Mouse (Mus musculus): ENCODE data around the gene Sesn1. TPM values are rescaled to one million over a fixed set of nuclear protein-coding genes. Genes with fewer than 3 reads are reported as not detected.
"Not testable (repeated sequence)": the region's sequence is repeated elsewhere in the genome, so short reads cannot be mapped to it uniquely, and the experiment has no call there.

Gene Sesn1
- total RNA-seq, 1 experiment from 2014 or later = 48.0 TPM

DNA sequence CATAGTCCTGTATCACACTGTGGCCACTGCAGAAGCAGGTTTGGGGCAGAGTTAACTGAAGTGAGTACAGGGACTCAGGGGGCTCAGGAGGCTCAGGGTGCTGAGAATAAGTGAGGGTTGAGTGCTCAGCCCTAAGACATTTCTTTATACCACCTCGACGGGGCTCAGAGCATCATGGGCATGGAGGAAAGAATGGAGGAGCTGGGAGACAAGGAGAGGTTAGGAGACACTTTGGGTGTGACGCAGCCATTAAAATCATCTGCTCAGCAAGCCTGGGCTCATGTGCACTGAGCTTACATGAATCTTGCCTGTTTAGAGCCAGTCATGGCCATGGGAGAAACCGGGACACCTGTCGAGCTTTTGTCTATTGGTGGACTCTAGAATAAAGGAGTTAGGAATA, 10.7 kb downstream of the Sesn1 start:
- no peak for ATAC-seq (replicated peaks; ENCODE audit: low read depth, poor library complexity, severe bottlenecking)

GRCm38 (mm10) chr10:41821171-41821570, 11.4 kb downstream of the Sesn1 start:
- ATAC-seq (replicated peaks; ENCODE audit: low read depth, poor library complexity, severe bottlenecking) = no peak

DNA sequence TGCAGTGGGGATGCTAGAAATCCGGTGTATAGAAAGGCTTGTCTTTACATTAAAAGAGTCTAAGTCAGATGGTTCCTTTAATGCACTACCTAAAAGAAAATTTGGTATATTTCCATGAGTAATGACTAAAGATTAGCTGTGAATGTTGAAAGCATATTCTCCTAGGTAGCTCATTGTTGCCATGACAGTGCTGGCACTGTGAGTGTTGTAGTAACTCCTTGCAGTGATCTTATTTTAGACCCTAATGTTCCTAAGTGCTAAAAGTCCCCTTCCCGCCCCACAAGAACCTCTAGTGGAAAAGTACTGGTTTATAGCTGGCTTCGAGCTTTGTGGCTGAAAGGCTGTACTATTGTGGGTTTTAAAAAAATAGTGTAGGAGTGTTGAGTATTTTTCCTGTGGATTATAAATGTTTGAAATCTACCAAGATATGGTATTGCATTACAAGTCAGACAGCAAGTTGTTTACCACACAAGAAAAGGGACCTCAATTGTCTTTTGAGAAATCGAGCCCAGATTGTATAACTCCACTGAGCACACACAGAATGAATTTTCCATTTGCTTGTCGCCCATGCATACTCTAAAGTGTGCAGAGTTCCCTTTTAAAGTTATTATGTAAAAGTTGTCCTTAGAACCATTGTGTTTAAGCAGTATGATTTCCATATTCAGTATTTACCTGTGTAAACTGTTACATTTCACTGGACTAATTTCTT, 13.0 kb downstream of the Sesn1 start:
- ATAC-seq (replicated peaks; ENCODE audit: low read depth, poor library complexity, severe bottlenecking) = no peak

DNA sequence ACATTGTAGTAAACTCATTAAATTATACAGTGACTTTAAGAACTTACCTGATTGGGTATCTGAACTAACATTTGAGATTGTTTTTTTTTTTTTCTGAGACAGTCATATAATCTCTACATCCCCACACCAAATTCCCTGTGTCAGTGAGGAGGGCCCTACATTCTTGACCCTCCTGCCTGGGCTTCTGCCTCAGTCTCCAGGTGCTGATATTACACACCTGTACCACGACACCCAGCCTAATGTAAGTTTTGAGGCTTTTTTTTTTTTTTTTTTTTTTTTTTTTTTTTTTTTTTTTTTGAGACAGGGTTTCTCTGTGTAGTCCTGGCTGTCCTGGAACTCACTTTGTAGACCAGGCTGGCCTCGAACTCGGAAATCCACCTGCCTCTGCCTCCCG, 13.5 kb downstream of the Sesn1 start:
- ATAC-seq (replicated peaks; ENCODE audit: low read depth, poor library complexity, severe bottlenecking) = not testable (repeated sequence)

GRCm38 (mm10) chr10:41823916-41824315, 14.2 kb downstream of the Sesn1 start:
- no peak for ATAC-seq (replicated peaks; ENCODE audit: low read depth, poor library complexity, severe bottlenecking)

DNA sequence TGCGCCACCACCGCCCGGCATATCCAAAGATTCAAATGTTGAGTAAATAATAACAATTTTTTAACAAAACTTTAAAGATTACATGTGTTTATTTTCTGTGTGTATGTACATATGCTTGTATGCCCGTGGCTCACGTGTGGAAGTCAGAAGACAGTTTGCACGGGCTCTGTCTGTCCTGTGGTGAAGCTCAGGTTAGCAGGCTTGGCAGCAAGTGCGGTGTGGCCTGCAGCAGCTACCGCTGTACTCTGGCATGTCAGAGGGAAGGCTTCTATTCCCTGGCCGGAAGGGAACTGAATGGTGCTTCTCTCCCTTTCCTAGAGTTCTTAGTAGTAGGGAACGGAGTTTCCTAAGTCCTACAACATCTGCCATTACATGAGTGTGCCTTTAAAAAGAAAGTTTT, 15.3 kb downstream of the Sesn1 start:
- no peak for ATAC-seq (replicated peaks; ENCODE audit: low read depth, poor library complexity, severe bottlenecking)

DNA sequence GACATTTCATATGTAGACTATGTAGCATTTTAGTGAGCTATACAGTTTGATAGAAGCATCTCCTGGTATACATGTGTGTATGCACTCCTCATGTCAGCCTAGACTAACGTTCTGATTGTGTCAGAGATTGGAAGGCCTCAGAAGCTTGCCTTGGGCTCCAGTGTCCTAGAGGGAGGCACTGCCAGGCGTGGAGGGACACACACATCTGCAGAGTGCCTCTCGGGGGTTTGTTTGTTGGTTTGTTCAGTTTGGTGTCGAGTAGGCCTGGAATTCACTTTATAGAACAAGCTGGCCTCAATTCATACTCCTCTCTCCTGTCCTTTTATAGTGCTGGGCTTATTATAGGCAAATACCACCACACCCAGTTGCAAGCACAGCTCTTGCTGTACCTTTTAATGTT, 16.3 kb downstream of the Sesn1 start:
- no peak for ATAC-seq (replicated peaks; ENCODE audit: low read depth, poor library complexity, severe bottlenecking)

DNA sequence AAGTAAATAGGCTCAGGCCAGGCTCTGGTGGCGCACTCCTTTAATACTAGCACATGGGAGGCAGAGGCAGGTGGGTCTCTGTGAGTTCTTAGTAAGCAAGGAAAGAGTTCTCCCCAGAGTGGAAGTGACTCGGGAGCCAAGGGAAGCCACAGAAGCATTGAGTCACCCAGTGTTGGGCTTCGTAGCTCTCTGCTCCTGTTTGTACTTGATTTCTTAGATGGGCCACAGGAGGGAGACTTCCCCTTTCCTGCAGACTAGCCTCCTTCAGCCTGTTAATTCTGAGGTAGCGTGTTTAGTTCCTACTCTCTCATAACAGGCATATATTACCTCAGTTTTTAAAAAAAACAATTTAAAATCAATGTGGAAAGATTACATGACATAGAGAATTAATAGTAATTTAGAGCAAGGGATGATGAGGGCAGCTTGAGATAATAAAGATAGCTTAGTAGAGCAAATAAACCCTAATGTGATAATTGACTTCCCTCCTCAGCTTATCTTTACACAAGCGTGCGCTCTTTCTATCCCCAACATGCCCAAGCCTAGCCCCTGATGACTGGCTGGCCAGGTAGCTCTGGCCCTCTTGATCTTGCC, 16.9 kb downstream of the Sesn1 start:
- peak; percentile 68 for ATAC-seq (replicated peaks; ENCODE audit: low read depth, poor library complexity, severe bottlenecking)

DNA sequence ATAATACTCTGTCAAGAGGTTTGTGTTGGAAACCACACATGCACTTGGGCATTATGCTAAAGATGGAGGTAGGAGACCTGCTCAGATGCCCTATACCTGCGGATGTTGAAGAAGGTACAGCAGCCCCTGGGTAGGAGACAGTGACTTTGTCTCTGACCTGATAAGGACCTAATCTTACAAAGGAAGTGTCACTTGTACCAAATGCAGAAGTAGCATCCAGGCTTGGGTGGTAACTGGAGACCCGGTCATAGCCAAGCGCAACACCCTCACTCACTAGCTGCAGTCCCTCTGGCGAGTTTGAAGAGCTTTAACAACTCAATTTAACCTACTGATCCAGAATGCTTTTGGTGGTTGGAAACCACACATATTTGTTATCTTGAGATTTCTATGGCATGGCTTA, 18.0 kb downstream of the Sesn1 start:
- peak; percentile 62 for ATAC-seq (replicated peaks; ENCODE audit: low read depth, poor library complexity, severe bottlenecking)

GRCm38 (mm10) chr10:41829191-41829590, 19.5 kb downstream of the Sesn1 start:
- no peak for ATAC-seq (replicated peaks; ENCODE audit: low read depth, poor library complexity, severe bottlenecking)

DNA sequence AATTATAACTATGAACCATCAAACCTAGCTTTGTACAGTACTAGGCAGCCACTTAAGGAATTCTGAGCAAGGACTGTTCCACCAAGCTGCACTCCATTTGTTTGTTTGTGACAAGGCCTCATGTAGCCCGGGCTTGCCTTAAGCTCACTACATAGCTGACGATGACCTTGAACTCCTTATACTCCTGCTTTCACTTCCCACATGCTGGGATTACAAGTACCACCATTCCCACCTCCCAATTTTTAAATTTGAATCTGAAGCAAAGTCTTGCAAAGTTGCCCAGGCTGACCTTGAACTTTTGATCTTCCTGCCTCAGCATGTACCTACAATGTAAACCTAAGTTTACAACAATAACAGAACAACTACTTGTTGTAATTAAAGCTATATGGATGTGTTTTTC, 20.2 kb downstream of the Sesn1 start:
- ATAC-seq (replicated peaks; ENCODE audit: low read depth, poor library complexity, severe bottlenecking) = no peak

DNA sequence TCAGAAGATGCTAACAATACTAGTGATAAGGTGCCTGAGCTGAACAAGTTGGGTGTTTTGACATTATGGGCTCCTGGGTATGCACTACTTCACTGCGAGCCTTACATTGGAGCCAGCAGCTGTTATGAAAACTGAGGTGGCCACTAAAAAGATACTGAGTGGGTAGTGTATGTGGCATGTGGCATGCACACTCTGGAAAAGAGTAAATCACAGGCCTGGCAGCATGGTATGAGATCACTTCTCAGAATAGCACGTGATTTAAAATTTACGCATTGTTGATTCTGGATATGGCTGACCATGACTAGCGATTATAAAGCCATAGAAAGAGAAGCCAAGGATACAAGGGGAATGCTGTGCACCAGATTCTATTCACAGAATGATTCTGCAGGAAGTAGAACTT, 20.7 kb downstream of the Sesn1 start:
- ATAC-seq (replicated peaks; ENCODE audit: low read depth, poor library complexity, severe bottlenecking) = no peak

- peak; percentile 66 for ATAC-seq (replicated peaks; ENCODE audit: low read depth, poor library complexity, severe bottlenecking)
Measured at GRCm38 (mm10) chr10:41830851-41831522, 21.3 kb downstream of the Sesn1 start.

GRCm38 (mm10) chr10:41832191-41832590, 22.5 kb downstream of the Sesn1 start:
- no peak for ATAC-seq (replicated peaks; ENCODE audit: low read depth, poor library complexity, severe bottlenecking)

DNA sequence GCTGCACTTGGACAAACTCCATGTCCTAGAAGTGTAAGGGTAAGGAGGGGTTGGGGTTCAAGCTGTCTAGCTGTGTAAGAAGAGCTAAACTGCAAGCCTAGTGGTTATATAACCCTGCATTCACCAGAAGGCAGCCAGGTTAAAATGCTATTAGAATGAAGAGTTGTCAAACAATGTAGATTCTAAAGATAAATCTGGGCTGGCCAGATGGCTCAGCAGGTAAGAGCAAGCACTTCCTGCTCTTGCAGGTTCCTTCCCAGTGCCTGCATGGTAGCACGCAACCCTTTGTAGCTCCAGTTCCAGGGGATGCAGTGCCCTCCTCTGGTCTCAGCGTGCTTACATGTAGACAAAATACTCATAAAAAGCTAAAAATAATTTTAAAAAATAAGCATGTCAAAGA, 24.4 kb downstream of the Sesn1 start:
- no peak for ATAC-seq (replicated peaks; ENCODE audit: low read depth, poor library complexity, severe bottlenecking)

DNA sequence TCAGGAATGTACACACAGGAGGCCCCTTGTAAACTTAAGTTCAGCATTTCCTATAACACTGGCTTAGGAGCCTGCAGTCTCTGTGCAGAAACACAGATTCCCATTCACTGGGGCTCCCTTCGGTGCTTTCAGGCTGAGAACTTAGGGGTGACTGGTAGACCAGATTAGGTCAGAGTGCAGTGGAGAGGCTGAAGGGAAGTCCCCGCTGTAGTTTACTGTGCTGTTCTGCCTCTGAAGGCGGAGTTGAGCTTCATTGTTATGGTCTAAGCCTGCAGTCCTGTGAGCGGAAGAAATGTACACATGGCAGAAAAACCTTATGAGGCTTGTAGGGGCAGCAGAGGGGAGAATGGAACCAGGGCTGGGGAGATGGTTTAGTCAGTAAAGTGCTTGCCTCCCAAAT, 29.2 kb downstream of the Sesn1 start:
- no peak for ATAC-seq (replicated peaks; ENCODE audit: low read depth, poor library complexity, severe bottlenecking)

- no peak for ATAC-seq (replicated peaks; ENCODE audit: low read depth, poor library complexity, severe bottlenecking)
Measured at GRCm38 (mm10) chr10:41847737-41848136, 38.0 kb downstream of the Sesn1 start.

DNA sequence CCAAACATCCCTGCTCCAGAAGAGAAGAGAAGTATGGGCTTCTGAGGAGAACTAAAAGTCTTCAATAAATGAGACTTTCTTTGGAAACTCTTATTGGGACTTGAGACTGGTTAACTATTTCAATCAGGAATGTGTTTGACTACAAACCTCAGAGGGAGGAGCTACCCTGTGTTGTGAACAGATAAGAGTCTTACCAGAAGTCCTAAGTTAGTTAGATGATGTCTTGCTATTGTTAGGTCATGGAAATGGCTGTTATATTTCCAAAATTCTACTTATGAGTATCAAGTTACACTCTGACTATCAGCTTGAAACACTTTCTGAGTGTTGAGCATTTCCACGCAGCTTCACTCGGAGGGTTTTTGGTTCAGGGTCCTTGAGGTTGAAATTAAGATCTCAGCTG, 39.0 kb downstream of the Sesn1 start:
- ATAC-seq (replicated peaks; ENCODE audit: low read depth, poor library complexity, severe bottlenecking) = peak; percentile 68

- no peak for ATAC-seq (replicated peaks; ENCODE audit: low read depth, poor library complexity, severe bottlenecking)
Measured at GRCm38 (mm10) chr10:41859820-41860219, 50.1 kb downstream of the Sesn1 start.

GRCm38 (mm10) chr10:41860275-41860688, 50.5 kb downstream of the Sesn1 start:
- no peak for ATAC-seq (replicated peaks; ENCODE audit: low read depth, poor library complexity, severe bottlenecking)

GRCm38 (mm10) chr10:41863053-41863452, 53.3 kb downstream of the Sesn1 start:
- ATAC-seq (replicated peaks; ENCODE audit: low read depth, poor library complexity, severe bottlenecking) = peak; percentile 87

All from common myeloid progenitor, adult 5-6 weeks (primary cell).